Mouse (Mus musculus): ENCODE measurements around the gene Eif4ebp2.
"Not testable (repeated sequence)": the region's sequence is repeated elsewhere in the genome, so short reads cannot be mapped to it uniquely, and the experiment has no call there.

Eif4ebp2 gene

DNA sequence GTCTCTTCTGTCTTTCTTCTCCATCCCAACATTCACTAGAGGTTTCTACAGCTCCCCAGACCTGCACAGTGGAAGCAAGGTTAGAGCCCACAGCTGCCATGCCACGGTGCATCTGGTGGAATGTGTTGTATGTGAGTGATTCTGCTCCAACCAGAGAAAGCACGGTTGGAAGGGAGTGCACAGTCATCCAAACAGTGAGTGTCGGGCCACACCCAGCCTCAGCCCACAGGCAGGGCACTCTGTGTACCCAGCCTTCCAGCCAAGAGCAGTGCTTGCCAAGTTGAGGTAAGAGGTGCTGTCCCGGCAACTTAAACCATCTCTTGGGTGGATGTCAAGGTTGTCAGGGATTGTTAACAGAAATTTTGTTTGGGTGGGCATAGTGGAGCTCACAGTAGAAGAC lies 12.5 kb upstream of the Eif4ebp2 start:
- DNase-seq: no peak

DNA sequence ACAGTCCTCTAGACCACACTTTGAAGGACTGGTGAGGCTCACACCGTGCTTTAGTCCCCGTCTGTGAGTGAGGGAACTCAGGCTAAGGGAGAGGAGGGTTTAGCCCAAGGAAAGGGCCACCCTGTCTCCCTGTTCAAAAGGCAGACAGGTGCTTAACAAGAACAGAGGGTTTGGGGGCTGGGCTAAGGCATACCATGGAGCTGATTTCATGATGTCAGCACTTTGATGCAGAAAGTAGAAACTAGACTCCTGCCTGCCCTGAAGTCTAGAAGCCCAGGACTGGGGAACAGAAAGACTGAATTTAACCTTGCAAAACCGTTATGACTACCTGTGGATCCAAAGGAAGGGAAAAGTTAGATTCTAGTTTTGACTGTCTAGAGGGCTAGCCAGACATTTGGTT lies 4.7 kb upstream of the Eif4ebp2 start:
- DNase-seq: no peak

DNA sequence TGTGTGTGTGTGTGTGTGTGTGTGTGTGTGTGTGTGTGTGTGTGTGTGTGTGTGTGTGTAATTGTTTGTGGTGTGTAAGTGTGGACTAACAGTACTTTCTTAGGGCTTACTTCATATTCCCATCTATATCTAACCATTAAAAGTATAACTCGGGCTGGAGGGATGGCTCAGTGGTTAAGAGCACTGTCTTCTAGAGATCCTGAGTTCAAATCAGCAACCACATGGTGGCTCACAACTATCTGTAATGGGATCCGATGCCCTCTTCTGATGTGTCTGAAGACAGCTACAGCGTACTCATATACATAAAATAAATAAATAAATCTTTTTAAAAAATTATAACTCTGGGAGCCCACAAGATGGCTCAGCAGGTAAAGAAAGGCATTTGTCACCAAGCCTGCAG lies 710 bp upstream of the Eif4ebp2 start:
- DNase-seq: not testable (repeated sequence)

DNA sequence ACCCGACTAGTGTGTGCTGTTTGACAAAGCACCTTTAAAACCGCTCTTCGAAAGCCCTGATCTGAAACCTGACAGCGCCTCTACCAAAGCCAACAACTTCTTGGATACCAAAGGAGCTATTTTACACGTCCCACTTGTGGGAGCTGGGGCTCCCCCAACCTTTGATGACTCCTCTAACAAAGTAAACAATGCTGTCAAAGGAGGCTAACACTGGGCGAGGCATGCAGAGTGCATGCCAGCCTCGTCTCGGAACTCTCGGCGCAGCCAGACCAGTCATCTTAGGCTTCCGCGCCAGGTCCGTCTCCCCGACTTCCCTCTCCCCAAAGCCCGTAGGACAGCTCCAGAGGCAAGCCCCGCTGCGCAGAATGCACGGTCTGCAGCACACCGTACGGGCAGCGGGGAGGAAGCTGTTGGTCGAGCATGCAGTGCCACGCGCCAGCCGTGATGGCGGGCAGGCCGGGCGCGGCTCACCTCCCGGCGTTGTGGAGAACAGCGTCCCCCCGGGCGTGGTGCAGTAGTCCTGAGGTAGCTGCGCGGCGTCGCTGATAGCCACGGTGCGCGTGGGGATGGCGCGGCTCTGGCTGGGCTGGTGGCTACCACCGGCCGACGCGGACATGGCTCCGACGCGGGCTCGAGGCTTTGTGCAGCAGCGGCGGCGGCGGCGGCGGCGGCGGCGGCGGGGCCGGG lies 387 bp downstream of the Eif4ebp2 start:
- peak; percentile 39 to 53 for DNase-seq

DNA sequence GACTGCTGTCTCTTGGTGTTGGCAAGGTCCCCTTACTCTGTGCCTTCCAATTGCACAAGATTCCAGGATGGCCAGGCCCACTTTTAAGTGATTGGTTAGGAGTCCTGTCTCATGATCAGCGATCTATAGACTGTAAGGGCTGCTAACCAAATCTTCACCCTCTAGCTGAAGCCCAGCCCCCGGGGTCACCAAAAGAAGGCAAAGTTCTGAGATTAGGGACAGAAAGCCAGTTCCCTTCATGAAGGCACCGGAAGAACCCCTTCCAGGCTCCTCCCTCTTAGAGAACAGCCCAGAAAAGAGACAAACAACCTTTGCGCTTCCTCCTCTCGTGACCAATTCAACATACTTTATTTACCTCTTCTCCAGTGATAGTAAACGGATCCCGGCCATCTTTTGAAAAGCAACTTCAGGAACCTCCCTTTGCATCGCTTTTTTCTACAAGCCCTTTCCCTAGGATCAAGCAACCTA lies 964 bp downstream of the Eif4ebp2 start:
- peak; percentile 23 to 36 for DNase-seq

DNA sequence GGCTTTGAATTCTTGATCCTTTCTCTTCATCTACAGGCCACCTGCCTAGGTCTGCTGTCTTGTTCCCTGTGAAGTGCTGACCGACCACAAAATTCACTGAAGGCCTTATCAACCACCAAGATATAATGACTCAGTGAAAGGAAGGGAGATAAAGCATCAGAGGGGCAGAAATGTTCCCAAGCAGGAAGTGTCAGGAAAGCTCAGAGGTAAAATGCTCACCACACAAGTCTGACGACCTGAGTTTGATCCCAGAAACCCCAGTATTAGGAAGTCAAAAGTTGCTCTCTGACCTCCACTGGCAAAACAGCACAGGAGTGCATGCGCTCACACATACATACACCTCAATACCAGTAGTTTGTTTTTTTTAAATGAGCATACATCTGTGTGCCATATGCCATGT lies 3.6 kb downstream of the Eif4ebp2 start:
- DNase-seq: no peak

DNA sequence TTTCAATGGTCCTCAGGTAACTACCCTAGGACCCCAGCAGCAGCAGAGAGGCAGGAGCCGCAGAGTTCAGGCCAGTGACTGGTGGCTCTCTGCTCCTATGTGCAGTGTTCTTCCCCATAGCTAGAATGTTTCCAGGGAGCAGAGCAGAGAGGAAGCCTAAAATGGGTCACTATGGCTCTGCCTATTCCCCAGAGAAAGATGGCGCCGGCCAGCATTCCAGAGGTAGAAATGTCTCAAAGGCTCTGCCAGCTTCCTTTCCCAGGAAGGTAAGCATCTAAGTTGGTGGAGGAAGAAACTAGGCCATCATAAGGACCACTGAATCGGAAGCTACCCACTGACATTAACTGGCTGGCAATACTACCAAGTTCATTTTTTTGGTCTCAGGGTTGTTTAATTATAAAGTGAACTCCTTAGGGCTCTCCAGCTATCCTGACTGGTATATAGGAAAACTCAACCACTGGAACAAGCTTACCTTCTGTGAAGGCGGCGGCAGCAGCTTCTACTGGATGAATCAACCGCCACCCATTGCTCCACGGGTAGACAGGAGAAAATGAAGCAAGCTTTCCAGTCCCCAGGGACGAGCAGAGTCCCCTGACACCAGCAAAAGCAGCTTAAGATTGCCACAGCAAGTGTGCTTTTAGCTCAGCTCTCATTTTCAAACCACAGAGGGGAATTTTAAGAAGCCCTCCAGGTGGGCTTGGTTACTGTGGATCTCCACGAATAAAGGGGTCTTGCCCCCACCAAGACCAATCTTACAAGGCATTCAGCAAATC lies 4.7 kb downstream of the Eif4ebp2 start:
- DNase-seq: no peak

DNA sequence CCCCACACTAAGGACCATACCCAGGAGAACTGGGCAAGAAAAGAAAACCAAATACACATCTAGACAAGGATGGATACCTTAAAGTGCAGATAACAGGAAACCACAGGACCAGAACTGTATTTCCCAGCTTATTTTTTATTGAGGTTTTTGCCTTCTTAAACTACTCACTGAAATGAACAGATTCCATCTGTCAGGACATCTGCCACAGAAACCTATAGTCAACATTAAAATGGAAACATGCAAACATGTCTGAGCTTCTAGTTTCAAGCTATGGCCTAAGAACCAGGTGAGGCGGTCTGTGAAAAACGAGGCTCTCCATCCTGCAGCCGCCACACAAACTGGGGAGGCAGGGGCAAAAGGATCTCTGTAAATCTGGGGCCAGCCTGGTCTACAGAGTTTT lies 7.4 kb downstream of the Eif4ebp2 start:
- no peak for DNase-seq

DNA sequence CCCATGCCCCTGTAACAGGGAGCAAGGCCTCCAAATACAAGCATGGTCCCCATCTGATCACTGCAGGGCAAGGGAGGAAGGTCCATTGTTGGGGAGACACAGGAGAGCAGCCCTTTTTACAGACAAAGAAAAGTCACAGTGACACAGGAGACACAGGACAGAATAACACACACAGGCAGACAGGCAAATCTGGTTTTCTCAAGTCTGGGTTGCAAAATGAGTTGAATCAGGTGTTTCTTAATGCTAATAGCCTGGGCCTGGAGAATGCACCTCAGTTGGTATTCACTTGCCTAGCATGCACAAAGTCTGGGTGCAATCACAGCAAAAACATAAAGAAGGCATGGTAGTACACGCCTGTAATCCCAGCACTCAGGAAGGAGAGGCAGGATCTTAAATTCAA lies 8.6 kb downstream of the Eif4ebp2 start:
- DNase-seq: no peak

DNA sequence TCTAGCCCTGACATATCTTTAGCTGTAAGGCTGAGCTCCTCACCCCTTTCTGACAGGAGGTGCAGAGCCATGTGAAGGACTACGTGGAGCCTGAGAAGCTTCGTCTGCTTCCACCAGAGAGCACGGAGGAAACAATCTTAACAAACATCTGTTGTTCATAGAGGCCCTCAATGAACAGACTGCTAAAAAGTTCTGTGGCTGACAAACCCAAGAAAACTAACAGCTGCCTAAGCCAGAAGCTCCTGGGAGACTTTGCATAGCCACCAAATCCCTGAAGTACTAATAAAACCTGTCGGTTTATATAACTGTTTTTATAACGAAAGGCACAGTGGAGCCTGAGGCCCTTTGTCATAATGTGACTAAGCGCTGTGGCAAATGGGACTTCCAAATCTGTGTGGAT lies 9.0 kb downstream of the Eif4ebp2 start:
- no peak for DNase-seq

DNA sequence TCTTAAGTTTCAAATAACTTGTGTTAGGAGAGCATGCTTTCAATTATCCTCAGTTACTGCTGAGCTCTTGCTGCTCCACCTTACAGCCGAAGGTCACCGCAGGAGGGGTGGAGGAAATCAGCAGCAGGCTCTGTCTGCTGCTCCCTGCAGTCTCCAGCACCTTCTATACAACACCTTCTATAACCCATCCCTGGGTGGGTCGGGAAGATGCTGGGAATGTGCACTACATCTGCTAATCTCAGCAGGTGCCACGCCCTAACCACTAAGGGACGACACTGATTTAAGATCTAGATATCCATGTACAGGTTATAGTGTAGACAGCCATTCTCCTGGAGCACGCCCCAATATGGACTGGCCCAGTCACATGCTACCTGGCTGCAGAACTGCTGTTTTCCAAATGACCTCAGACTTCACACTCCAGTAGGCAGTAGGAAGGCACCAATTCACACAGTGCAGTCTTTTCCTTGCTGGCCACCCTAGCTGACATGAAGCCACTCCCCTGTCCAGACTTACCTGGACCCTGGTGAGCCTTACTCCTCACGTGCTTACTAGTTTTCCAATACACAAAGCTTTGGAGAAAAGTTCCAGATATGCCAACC lies 12.2 kb downstream of the Eif4ebp2 start:
- DNase-seq: no peak

DNA sequence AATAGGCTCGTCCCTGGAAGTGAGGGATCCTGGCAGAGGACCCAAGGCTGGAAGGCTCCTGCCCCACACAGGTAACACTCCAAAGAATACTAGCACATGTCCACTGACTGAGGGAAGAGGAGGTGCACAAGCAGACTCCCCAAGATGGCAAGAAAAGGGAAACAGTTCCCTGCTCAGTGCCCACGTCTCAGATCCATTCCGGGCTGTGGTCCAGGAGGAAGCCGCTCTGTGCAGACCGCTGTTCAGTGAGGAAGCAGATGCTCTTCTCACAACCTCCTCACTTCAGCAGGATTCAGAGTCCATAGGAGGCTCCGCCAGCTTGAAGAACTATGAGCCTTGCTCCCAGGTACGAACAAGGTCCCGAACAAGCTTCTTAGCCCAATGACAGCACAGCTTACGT lies 21.1 kb downstream of the Eif4ebp2 start:
- DNase-seq: no peak

DNA sequence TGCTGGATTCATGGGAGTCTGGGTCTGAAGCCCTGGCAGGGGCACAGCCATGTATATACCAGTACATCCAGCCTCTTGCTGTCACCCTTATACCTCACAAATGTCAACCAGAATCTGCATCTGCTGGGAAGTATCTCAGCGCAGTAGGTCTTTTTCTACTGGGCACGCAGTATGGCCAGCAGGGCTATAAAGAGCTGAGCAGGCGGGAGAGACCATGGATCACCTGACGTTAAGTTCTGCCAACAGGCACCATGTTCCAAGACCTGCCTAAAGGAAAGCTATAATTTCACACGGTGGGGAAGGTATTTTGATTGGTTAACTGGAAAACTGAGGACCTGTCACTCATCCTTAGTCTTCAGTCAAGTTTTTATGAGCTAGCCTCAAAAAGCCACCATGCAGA lies 23.4 kb downstream of the Eif4ebp2 start:
- DNase-seq: no peak

DNA sequence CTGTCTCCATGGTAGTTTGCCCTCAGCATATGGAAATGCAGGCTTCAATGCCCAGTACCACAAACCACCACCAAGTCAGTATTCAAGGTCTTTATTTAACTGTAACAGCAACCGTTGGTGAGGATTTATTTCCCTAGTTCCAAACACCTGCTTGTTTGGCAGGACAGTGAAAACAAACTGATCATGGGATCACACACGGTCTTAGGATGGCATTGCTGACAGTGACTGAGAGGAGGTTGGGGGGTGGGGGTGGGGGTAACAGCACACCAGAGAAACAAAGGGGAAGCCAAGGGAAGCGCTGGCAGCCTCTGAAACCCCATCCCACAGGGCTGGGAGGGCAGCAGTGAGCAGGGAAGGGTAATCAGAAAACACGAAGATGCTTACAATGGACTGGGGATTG lies 24.0 kb downstream of the Eif4ebp2 start:
- no peak for DNase-seq

DNA sequence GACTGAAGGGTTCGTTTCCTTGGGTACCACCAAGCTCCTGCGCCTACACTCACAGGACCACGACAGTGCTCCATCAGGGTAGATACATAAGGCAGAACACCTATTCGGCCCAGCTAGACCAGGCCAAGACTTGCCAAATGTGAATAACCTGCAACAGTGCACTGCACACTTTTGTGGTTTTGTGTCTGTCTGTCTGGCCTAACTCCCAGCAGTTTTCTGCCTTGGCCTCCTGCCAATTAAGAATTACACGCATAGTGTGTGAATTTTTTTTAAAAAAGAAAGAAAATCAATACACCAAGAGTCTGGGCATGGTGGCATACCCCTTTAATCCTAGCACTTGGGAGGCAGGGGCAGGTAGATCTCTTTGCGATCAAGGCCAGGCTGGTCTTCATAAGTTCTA lies 24.5 kb downstream of the Eif4ebp2 start:
- no peak for DNase-seq

DNA sequence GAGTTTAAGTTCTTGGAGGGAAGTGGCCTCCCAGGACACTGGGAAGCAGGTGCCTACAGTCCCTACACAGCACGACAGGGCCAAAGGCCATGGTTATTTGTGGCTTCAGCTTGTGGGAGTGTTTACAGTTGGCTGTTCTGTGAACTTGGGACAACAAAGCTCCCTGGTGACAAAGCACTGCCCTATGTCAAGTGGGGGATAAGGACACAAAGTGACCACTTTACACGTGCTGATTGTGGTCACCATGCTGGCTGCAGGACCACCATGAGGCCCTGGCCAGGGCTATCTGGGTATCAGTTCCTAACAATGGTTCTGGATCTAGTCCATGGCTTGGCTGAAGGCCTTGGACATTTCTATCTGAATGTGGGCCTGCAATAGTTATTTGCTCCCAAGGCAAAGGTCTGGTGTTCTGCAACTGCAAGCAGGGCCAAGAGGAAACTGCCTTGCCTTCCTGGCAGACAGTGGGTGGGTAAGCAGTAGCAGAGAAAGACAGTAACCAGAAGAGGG lies 26.2 kb downstream of the Eif4ebp2 start:
- DNase-seq: no peak

DNA sequence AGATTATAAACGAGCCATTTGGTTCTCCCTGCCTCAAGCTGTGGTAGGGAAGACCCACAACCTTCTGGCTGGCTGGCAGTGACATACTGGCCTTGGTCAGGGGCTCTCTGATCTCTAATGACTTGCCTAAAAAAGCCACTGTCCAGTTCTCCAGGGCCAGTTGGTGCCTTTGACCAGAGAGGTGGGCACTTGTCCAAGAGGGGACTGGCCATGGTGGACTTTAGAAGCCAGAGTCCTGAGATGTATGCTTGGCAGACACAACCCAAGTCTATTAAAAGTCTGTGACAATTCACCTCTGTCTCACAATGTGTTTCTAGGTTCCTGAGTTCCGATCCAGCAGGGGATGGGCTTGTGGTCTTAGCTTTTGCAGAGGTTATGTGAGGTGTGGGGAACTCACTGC lies 27.4 kb downstream of the Eif4ebp2 start:
- DNase-seq: no peak

DNA sequence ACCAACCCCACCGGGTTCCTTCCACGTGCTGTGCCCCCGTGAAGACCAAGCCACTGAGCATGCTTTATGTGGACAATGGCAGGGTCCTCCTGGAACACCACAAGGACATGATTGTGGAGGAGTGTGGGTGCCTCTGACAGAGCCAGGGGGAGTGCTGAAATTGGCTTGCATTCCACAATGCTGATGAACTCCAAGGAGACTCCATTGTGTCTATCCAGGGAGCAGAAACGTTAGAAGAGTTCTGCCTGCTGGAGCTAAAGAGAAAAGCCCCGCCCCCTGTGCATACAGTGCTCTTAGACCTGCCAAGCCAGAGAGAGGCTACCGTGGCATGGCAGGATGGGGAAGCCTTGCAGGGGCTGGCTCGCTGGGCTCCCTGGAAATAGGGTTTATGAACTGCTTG lies 28.0 kb downstream of the Eif4ebp2 start:
- DNase-seq: no peak

DNA sequence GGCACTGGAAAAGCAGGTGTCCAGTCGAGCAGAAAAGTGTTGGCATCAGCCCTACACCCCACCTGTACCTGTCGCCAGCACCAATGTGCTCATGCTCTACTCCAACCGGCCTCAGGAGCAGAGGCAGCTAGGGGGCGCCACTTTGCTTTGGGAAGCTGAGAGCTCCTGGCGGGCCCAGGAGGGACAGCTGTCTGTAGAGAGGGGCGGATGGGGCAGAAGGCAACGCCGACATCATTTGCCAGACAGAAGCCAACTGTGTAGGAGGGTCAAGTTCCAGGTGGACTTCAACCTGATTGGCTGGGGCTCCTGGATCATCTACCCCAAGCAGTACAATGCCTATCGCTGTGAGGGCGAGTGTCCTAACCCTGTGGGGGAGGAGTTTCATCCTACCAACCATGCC lies 29.2 kb downstream of the Eif4ebp2 start:
- peak; percentile 16 to 20 for DNase-seq

DNA sequence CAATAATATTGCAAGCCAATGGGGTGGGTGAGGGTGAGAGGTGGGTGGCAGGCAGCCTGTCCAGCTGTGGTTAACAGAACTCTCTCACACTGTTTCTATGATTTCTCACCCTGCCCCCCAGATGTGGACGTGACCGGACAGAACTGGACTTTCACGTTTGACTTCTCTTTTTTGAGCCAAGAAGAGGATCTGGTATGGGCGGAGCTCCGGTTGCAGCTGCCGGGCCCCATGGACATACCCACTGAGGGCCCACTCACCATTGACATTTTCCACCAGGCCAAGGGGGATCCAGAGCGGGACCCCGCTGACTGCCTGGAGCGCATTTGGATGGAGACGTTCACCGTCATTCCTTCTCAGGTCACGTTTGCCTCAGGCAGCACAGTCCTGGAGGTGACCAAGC lies 29.6 kb downstream of the Eif4ebp2 start:
- no peak for DNase-seq

DNA sequence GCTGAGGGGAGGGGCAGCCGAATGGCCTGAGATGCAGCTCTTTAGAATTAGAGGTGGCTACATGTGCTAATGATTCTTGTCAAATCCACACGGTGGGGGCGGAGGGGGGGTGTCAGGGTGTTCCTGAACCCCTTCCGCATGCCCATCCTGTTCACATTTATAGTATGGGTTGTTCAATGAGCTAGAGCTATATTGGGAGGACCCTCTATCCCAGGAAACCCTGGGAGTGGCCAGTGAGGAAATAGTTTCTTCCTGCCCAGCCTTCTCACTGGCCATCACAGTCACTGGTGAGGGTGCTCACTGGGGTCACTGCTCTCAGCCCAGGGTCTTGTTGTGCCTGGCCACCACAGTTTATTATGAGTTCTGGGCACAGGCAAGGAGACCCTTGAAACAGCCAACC lies 32.5 kb downstream of the Eif4ebp2 start:
- DNase-seq: no peak

DNA sequence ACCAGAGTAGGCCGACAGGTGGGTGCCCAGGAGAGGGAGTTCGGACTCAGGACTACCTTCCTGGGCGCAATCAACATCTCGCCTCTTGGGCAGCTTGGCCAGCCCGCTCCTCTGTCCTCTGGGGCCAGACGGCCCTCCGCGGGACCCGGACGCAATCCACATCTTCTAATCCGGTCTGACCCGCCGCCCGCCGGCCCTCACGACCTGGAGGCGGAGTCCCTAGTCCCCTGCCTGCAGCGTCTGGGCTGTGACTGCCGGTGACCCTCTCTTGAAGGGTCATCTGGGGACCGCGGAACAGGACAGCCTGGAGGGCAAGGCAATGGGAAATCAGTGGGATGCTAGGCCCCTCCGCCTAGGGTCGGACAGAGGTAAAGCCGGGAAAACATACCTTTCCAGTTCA lies 33.3 kb downstream of the Eif4ebp2 start:
- DNase-seq: no peak

DNA sequence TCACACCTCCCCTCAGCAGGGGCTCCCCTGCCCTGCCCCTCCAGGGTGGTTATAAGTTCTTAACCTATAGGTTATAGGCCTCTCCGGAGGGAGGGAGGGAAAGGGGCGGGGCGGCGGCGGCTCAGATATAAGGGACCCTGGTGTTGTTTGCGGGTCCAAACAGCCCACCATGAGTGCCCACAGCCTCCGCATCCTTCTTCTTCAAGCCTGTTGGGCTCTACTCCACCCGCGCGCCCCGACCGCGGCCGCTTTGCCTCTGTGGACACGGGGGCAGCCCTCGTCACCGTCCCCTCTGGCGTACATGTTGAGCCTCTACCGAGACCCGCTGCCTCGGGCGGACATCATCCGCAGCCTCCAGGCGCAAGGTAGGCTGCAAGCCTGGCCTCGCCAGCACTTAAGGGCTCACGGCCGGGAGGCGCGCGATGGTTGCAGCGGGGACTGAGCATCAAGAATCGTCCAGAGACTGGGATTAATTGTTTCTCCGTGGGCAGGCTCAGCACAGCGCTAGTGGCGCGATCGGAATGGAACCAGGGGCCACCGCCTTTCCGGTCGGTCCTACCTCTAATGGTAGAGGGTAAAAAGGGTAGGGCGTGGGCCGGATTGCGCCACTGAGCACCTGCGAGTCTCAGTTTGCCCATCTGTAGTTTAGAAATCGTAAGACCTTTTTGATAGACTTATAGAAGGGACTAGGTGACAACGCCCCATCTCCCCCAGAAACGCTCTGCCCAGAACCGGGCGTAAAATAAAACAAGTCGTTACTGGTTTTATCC lies 34.1 kb downstream of the Eif4ebp2 start:
- DNase-seq: no peak
